Mouse (Mus musculus) forebrain, embryonic 10.5 days (tissue): ENCODE measurements at regions not wholly inside any gene's neighbourhood (a gene's known extent, or its start where the extent isn't known, plus 50 kb on each side); places are given as distances from the start of the nearest gene placed in this dataset.
"Not testable (repeated sequence)": the region's sequence is repeated elsewhere in the genome, so short reads cannot be mapped to it uniquely, and the experiment has no call there.

Experiments used
- DNase-seq: peaks from one replicate; pipeline ENCODE4 v3.0.0-alpha.2; 2017; ENCODE audit warnings: low spot score; ENCODE audit errors: extremely low spot score
- H3K27ac ChIP-seq: fragments of 300-500 bp; sonication (generic); 2 replicates; pipeline ENCODE4 v1.5.1; 2016; ENCODE audit warnings: mild to moderate bottlenecking
- H3K27me3 ChIP-seq: fragments of 300-500 bp; sonication (generic); 2 replicates; pipeline ENCODE4 v1.6.1; 2016; ENCODE audit warnings: mild to moderate bottlenecking; ENCODE audit not compliant: poor library complexity, severe bottlenecking
- H3K36me3 ChIP-seq: fragments of 300-500 bp; sonication (generic); replicated peaks from 2 replicates; pipeline ENCODE4 v1.6.1; 2016; ENCODE audit warnings: mild to moderate bottlenecking, moderate library complexity
- H3K4me1 ChIP-seq: fragments of 300-500 bp; sonication (generic); 2 replicates; pipeline ENCODE4 v1.6.1; 2016
- H3K4me3 ChIP-seq: fragments of 300-500 bp; sonication (generic); 2 replicates; pipeline ENCODE4 v1.5.1; 2016; ENCODE audit warnings: mild to moderate bottlenecking, moderate library complexity
- H3K9me3 ChIP-seq: fragments of 300-500 bp; sonication (generic); 2 replicates; pipeline ENCODE4 v1.6.1; 2016; ENCODE audit warnings: mild to moderate bottlenecking, moderate library complexity
- WGBS: fragments of 180-500 bp; shearing (Covaris S2); methylation state at CpG from one replicate; pipeline ENCODE4 v1.1.7; 2016; 5-methylcytosine and 5-hydroxymethylcytosine counted together

DNA sequence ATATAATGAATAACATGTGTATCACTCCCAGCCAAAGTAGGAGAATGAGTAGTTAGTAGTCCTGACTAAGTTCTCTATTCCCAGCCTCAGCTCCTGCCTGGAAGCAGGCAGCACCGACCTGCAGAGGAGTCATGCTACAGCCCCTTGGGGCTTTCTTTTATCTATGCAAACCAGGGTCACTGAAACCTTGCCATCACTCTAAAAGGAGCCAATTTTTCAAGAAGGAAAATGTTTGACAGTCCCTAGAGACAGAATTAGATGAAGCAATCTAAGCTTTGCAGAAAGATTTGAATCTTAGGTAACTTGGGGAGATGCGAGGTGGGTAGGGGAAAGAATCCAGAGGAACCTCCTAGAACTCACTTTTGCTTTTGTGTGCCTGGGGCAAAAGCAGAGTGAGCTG, 103.5 kb upstream of the Sec61g start:
- 71% methylated on average over 2 of the region's 2 CpGs for WGBS
- H3K4me3 ChIP-seq = no peak overlapping the region
- H3K27me3 ChIP-seq = no peaks in the 10 kb centered on the region
- no peaks in the 10 kb centered on the region for H3K9me3 ChIP-seq
- no peaks in the 10 kb centered on the region for H3K36me3 ChIP-seq
- no peaks in the 10 kb centered on the region for H3K4me1 ChIP-seq
- H3K27ac ChIP-seq = no peak overlapping the region
- no peak for DNase-seq

DNA sequence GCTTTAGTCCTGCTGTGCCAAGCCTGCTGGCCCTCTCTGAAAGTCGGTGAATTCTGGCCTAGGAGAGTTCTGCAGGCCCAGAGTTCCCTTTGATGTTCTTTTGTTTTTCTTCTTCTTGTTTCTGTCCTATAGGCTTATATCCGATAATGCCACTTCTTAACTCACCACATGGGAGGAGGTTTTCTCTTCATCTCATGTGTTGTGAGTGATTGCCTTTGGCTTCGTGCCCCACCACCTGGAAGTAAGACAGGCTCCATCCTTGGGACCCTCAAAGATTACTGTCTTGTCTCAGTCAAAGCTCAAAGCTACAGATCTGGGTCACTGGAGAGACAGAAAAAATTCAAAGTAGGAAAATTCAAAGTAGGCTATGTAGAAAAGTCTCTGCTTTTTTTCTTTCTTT, 104.2 kb upstream of the Sec61g start:
- H3K36me3 ChIP-seq = no peaks in the 10 kb centered on the region
- H3K4me3 ChIP-seq = no peak overlapping the region
- DNase-seq = no peak
- no peaks in the 10 kb centered on the region for H3K27me3 ChIP-seq
- no peak overlapping the region for H3K27ac ChIP-seq
- H3K9me3 ChIP-seq = no peaks in the 10 kb centered on the region
- H3K4me1 ChIP-seq = no peaks in the 10 kb centered on the region
- 71% methylated on average over 3 of the region's 3 CpGs for WGBS

DNA sequence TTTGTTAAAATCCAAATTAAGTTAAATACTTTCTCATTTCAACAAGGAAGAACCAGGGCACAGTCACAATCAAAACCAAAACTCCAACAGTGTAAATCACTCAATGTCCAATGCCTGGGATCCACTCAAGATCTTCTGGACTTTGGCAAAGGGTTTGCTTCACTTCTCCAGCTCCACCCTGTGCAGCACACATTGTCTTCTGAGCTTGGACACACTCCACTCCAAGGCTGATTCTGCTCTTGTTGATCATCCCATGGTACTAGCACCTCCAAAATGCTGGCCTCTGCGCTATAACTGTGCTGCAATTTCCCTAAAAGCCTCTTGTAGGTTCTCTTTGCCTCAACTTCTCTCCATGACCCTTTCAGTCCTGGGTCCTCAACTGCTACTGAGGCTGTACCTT, 111.5 kb upstream of the Sec61g start:
- Histone ChIP-seq H3K36me3 (no peaks in the 10 kb centered on the region), H3K27ac (no peak overlapping the region), H3K4me3 (no peak overlapping the region), H3K27me3 (no peaks in the 10 kb centered on the region), H3K9me3 (no peaks in the 10 kb centered on the region), H3K4me1 (no peaks in the 10 kb centered on the region)
- no peak for DNase-seq
- 91% methylated on average over 1 of the region's 1 CpGs for WGBS

DNA sequence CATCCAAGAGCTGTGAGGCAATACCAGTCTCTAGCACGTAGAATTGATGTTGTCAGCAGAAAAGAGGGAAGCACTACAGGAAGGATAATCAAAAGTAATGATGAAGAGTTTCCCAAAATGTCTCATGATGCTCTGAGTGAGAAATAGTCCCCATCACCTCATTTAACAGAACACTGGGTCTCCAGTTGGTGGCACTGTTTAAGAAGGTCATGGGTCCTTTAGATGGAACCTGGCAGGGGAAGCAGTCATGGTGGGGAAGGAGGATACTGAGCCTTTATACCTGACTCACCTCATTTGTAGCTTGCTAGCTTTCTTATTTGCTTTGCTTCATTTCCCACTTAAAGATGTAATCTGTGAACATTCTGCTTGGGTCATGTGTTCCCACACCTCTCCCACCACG, 115.4 kb upstream of the Sec61g start:
- no peak overlapping the region for H3K4me3 ChIP-seq
- 78% methylated on average over 2 of the region's 2 CpGs for WGBS
- no peaks in the 10 kb centered on the region for H3K9me3 ChIP-seq
- no peaks in the 10 kb centered on the region for H3K27me3 ChIP-seq
- no peaks in the 10 kb centered on the region for H3K36me3 ChIP-seq
- no peak for DNase-seq
- H3K27ac ChIP-seq = no peak overlapping the region
- no peaks in the 10 kb centered on the region for H3K4me1 ChIP-seq

DNA sequence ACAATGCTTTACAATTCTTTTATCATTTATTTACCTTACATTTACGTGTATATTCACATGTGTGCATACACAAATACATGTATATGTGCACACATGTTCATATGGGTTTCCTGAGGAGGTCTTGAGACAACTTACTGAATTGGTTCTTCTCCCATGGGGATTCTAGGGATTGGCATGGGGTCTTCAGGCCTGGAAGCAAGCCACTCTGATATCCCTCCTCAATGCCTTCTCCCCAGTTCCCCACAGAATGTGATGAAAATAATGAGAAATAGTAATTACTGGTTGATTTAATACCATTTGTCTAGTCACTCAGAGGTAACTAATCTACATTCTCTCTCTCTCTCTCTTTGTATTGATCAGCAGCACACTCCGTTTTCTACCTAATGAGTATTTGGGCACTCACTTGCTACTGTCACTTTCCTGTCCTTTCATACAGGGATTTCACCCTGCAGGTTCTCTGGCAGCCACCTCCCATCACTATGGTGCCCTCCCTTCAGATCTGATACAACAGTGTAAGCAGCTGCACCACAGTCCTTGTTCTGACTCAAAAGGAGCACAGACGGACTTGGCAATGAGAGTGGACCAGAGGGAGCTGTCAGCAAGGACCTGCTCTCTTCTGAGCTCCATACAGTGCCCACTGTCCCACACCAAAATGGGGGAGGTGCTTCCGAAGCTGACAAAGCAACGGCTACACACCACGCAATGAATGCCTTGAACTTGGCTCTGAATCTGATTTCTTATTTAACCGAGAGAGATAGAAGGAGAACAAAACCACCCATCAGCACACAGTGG, 119.2 kb upstream of the Sec61g start:
- Histone ChIP-seq H3K36me3 (no peaks in the 10 kb centered on the region), H3K9me3 (no peaks in the 10 kb centered on the region), H3K4me1 (no peaks in the 10 kb centered on the region), H3K27me3 (no peaks in the 10 kb centered on the region), H3K4me3 (no peak overlapping the region), H3K27ac (no peak overlapping the region)
- DNase-seq = no peak
- WGBS = 79% methylated on average over 7 of the region's 7 CpGs

DNA sequence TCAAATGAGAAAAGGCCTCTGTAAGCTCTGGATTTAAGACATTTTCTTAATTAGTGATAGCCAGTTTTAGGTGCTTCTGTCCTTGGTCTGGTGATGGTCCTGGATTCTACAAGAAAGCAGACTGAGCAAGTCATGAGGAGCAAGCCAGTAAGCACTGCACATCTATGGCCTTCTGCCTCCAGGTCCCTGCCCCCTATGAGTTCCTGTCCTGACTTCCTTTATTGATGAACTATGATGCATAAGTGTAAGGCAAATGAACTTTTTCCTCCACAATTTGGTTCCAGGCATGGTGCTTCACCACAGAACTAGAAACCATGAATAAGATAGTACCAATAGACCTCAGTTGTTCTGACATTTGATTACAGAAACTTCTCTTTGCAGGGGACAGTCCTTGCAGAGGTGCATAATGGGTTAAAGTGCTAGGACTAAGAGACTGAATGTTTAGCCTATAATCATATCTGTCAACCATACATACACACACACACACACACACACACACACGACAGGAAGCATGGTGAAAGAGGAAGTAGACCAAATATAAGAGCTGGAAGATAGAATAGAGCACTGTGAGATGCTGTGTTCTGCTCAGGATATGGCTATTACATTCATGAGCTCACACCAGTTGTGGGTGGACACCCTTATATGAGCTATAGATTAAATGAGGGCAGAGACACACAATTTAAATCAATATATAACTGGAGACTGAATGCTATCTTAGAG, 121.3 kb upstream of the Sec61g start:
- no peaks in the 10 kb centered on the region for H3K9me3 ChIP-seq
- no peaks in the 10 kb centered on the region for H3K36me3 ChIP-seq
- no peak for DNase-seq
- H3K4me3 ChIP-seq = no peak overlapping the region
- no peak overlapping the region for H3K27ac ChIP-seq
- H3K4me1 ChIP-seq = no peaks in the 10 kb centered on the region
- no peaks in the 10 kb centered on the region for H3K27me3 ChIP-seq
- 74% methylated on average over 1 of the region's 1 CpGs for WGBS

DNA sequence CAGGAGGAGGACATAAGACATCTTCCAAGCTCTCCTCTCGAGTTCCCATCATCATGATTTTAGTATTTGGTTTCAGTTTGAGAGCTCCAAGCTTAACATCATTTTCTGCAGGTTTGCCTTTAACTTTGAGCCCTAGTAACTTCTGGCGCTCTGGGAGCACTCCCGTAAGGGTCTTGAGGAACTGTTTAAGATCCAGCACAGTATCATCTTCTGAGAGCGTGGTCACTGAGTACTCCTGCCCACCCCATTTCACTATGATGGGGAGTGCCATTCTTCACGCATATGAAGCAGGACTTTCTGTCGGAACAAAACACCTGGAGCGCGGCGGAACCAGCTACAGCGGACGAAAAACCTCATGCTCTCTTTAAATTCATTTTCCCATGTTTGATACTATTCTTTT, 116.2 kb upstream of the Egfr start:
- WGBS = 94% methylated on average over 11 of the region's 11 CpGs
- DNase-seq, H3K9me3 ChIP-seq, H3K4me1 ChIP-seq, H3K4me3 ChIP-seq, H3K36me3 ChIP-seq, H3K27ac ChIP-seq, H3K27me3 ChIP-seq: not testable (repeated sequence)

DNA sequence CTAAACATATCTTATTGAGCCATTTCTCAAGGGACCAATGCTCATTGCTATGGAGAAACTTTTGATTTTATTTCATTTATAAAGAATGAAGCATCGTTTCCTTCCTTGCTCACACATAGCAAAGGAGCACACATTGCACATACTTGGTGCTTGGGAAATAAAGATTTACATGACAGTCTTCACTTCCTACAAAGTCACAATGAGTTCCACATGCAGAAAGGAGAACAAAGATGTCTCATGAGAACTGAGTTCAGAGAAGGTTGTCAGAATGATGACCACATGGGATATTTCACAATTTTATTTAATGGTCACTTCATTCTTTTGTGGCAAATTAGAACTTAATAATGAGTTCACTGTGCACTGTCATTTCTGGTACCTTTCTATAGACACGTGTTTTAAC, 114.3 kb upstream of the Egfr start:
- DNase-seq = no peak
- no peak overlapping the region for H3K4me3 ChIP-seq

DNA sequence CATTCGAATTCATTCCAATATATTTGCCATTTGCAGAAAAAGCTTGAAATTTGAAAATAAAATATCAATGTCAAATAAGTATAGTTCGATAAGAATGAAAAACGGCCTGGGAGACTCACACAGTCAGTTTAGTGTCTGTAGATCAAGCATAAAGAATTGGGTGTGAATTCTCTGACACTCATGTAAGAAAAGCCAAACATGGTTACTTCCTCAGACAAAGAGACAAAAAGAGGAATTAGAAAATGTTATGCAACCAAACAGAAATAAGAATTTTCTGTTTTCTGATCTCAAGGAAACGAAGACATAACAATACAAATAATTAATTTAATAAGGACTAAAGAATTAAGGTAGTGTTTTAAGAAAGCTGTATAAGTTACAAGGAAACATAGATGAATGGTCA, 113.7 kb upstream of the Egfr start:
- H3K27ac ChIP-seq = no peak overlapping the region
- H3K36me3 ChIP-seq = no peaks in the 10 kb centered on the region
- H3K4me1 ChIP-seq = no peaks in the 10 kb centered on the region
- H3K27me3 ChIP-seq = no peaks in the 10 kb centered on the region
- no peak overlapping the region for H3K4me3 ChIP-seq
- 90% methylated on average over 4 of the region's 4 CpGs for WGBS
- DNase-seq = no peak
- H3K9me3 ChIP-seq = no peaks in the 10 kb centered on the region

More for the DNA sequence above, 114.3 kb upstream of the Egfr start:
- no peaks in the 10 kb centered on the region for H3K4me1 ChIP-seq
- no peaks in the 10 kb centered on the region for H3K36me3 ChIP-seq
- 90% methylated on average over 2 of the region's 2 CpGs for WGBS
- no peak overlapping the region for H3K27ac ChIP-seq
- no peaks in the 10 kb centered on the region for H3K9me3 ChIP-seq
- no peaks in the 10 kb centered on the region for H3K27me3 ChIP-seq

DNA sequence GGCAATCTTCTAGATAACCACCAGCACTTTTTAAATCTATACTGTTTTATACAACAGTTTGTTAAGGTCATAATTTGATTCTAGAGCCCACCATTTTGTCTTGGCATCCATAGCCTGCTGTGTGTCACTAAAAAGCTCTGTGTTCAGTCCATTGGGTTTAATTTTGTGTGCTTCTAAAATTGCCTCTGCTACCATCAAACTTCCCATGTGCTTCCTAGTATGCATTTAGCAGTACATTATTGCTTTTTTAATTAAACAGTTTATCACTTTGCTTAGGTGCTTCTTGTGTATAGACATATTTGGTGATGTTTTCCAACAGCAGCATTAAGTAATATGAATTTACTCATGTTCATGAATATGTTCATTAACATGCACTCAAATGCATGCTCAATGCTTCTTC, 102.4 kb upstream of the Egfr start:
- Histone ChIP-seq H3K9me3 (no peaks in the 10 kb centered on the region), H3K4me3 (no peak overlapping the region), H3K4me1 (no peaks in the 10 kb centered on the region), H3K27ac (no peak overlapping the region), H3K27me3 (no peaks in the 10 kb centered on the region), H3K36me3 (no peaks in the 10 kb centered on the region)
- DNase-seq = no peak

DNA sequence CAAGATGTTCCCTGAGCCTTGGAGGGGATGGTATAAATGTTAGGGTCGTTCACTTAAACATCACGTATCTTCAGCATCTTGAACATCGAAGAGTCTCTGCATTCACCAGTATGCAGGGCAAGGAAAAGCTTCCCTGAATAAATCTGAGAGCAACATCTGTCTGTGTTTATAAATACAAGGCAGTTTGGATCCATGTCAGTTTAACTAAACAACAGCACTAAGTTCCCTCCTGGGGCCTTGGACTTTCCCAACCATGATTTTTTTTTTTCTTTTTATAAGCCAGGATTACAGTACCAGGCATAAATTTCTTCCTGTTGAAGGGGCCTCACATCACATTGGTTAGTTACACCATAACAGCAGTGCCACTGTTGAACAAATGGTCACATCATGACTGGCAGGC, 88.2 kb upstream of the Egfr start:
- H3K4me3 ChIP-seq = no peak overlapping the region
- no peaks in the 10 kb centered on the region for H3K36me3 ChIP-seq
- WGBS = 95% methylated on average over 3 of the region's 3 CpGs

DNA sequence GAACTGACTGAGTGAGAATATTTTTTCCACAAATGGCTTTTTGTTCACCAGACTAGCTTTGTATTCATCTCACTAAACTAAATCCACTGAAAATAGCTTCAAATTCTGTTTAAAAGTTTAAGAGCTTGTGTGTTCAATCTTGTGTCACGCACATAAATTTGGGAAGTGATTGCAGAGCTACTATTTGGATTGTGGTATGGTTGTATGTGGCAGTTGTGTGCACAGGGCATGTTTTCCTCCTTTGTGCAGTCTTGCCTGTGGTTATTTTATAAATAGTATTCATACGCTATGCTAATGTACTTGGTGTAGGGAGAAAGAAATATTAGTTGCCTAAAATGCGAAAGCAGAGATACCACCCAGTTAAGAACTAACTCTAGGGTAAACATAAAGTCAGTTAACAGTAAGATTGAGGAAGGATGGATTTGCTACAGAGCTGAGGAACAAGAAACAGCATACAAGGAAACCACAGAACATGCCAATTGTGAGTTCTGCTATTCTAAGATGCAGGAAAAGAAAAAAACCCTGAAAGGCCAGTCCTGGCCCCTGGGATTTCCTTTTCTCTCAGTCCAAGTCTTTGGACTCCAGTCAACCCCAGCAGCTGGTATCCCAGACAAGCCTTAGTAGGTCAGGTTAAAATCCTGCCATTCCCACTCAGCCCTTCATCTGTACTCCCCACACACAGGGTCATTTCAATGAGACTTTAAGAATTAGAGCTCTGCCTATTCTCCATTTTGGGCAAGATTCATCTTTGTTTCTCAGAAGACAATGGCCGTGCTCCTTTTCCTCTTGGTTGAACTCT, 82.4 kb upstream of the Egfr start:
- Histone ChIP-seq H3K4me3 (no peak overlapping the region), H3K4me1 (no peaks in the 10 kb centered on the region), H3K27me3 (no peaks in the 10 kb centered on the region), H3K36me3 (no peaks in the 10 kb centered on the region), H3K9me3 (no peaks in the 10 kb centered on the region), H3K27ac (no peak overlapping the region)
- no peak for DNase-seq
- WGBS = 92% methylated on average over 4 of the region's 4 CpGs

More for the DNA sequence above, 88.2 kb upstream of the Egfr start:
- no peaks in the 10 kb centered on the region for H3K4me1 ChIP-seq
- no peaks in the 10 kb centered on the region for H3K27me3 ChIP-seq
- H3K9me3 ChIP-seq = no peaks in the 10 kb centered on the region
- no peak for DNase-seq
- no peak overlapping the region for H3K27ac ChIP-seq

DNA sequence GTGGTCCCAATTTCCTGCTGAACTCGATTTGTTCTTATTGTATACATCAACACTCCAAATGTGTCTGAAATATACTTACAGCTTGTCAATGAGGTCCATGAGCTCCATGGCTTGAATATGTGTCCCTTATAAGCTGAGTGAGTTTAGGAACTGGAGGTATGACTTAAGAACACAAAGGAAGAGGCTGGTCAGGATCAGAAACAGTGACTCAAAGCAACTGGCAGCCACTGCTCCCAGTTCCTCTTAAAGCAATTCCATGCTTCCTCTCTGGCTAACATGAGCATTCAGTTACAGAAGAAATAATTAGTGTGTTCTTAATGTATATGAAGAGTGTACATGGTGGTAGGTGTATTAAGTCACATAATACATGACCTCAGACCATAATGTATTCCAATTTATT, 81.7 kb upstream of the Egfr start:
- Histone ChIP-seq H3K36me3 (no peaks in the 10 kb centered on the region), H3K27me3 (no peaks in the 10 kb centered on the region), H3K9me3 (no peaks in the 10 kb centered on the region), H3K4me1 (no peaks in the 10 kb centered on the region), H3K4me3 (no peak overlapping the region), H3K27ac (no peak overlapping the region)
- DNase-seq = no peak
- 69% methylated on average over 1 of the region's 1 CpGs for WGBS
